Mouse (Mus musculus) lung, postnatal 36 days (tissue): ENCODE measurements at regions not wholly inside any gene's neighbourhood (a gene's known extent, or its start where the extent isn't known, plus 50 kb on each side); places are given as distances from the start of the nearest gene placed in this dataset.

ENCODE experiments used
- DNase-seq: peaks from one replicate; pipeline ENCODE4 v3.0.0; 2022; ENCODE audit warnings: mixed read lengths

DNA sequence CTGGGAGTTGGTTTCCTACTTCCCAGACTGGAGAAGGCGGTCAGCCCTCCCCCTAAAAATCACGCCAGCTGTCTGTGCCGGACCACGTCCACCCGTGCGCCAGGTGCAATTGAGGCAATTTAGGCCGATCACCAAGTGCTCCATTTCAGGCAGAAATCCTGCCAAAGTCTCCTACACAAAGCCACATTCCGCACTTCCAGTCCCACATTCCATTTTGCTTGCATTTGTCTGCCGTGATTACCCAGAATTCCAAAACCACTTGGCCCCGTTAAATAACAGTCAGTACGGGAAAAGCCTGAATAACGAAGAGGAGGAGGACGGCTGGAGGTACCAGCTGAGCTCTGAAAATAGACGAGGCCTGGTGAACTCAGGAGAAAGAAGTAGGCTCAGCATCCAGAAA is 167.1 kb upstream of the Srrm4 start:
- no peak for DNase-seq

DNA sequence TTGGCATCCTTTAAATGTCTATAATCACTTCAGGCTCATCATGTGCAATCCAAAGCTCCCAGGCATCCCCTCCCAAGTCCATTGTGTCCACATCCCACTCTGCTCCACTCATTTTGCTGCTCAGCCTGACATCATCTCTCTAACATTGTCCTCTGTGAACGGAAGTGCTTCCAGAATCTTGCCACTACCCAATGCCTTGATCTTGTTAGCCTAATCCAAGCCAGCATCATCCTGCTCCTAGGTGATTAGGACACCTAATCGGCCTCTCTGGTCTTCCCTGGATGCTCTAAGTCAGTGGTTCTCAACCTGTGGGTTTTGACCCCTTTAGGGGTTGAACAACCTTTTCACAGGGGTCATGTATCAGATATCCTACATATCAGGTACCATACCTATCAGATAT is 161.3 kb upstream of the Srrm4 start:
- DNase-seq = no peak

- no peak for DNase-seq
Measured at GRCm38 (mm10) chr5:116752096-116752495, 160.5 kb upstream of the Srrm4 start.

GRCm38 (mm10) chr5:116745776-116746175 is 154.2 kb upstream of the Srrm4 start:
- no peak for DNase-seq

DNA sequence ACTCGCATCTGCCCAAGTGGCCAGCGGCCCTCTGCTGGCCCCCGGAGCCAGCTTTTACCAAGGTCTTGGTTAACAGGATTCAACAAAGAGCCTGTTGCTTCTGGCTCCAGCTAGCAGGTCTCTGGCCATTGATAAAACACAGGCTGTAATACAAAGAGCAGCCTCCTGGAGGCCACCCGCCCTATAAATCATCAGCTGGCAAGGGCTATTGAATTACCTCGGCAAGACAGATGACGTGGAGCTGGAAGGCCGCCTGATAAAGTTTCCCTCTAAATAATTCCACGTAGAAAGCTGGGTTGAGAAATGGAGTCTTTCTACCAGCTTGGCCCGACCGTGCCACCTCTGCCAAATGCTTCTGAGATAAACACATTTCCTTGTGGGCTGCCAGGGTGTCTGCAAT is 152.8 kb upstream of the Srrm4 start:
- DNase-seq = no peak

DNA sequence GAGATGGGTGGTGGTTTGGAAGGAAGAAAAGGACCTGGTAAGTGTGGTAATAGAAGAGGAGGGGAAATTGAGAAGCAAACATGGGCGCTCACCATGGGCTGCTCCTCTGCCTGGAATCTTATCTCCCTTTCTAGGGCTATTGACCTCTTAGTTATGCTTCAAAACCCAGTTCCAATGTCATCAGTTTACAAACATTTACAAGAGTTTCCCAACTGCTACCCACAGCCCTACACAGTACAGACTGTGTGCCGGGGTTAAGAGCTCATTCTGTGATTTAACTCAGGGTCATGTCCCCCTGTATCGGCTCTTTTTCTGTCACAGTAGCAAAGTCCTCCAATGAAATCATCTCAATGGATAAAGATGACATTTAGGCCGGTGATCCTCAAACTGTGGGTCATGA is 144.0 kb upstream of the Srrm4 start:
- DNase-seq = no peak

DNA sequence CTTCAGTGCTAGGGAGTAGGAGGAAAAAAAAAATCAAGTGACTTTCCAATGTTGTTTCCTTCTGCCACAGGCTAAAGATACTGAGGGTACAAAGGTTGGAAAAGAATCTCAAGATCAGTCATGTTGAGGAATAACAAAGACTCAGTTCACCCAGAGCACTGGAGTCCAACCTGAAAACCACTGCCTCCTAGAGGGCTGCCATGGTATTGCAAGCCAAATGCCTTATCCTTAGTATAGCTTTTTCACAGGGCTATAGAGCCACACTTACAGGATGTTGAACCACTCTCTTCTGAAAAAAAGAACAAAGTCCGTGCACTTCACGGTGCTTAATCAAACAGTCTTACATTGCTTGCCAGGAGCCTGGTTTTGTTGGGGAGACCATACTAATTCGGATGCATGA is 139.9 kb upstream of the Srrm4 start:
- DNase-seq = no peak

GRCm38 (mm10) chr5:116719200-116719599 is 127.6 kb upstream of the Srrm4 start:
- DNase-seq = no peak

DNA sequence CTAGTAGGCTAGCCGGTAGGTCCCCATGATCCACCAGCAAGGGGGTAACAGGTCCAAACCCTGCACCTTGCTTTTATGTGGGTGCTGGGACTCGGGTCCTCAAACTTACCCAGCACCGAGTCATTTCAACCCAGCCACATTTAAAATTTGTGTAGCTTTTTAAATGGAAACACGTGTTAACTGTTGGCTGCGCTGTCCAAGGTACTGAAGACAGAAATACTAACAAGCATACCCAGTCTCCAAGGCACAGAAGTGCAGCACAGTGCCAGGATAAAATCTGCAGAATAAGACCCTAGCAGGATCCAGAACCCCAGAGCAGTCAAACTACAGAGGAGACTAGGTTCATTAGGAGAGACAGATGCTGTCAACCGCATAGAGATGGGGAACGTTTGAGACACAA is 122.6 kb upstream of the Srrm4 start:
- peak; percentile 1 for DNase-seq

- no peak for DNase-seq
Measured at GRCm38 (mm10) chr5:116712056-116712455, 120.4 kb upstream of the Srrm4 start.

DNA sequence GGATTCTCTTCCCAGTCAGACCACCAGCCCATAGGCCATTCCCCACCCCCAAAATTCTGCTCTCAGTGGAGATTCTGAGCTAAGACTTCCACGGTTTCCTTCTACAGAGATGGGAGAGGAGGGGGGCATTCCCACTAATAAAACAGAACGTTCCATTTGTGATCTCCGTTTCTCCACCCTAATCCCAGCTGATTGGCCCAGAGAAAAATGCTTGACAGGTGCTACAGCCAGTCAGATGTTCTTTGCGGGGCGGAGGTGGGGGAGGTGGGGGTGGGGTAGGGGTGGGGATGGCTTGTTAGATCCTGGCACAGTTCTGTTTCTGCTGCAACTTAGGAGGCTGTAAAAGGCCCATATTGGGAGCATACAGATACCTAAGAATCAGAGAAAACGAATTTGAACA is 116.9 kb upstream of the Srrm4 start:
- no peak for DNase-seq

- DNase-seq = no peak
Measured at GRCm38 (mm10) chr5:116662466-116662865, 70.8 kb upstream of the Srrm4 start.

DNA sequence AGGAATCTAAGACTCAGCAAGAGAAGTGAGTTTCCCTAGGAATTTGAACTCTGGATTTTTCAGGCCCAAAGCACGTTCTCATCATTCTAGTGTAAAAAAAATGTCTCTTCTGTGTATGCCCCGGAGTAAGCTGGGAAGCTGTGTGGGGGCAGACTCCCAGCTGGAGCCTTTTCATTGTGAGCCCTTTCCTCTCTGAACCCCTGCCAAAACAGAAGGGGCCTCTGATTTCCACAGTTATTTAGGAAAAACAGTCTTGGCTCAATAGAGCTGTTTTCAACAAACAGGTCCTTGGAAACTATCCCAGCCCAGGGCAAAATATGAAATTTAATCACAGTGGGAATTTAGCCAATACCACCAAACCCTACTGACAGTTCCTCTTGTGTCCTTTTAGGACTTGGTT is 70.2 kb upstream of the Srrm4 start:
- DNase-seq = no peak

GRCm38 (mm10) chr5:116654486-116655420 is 63.1 kb upstream of the Srrm4 start:
- DNase-seq = no peak
